Mouse (Mus musculus) heart, embryonic 10.5 days (tissue): ENCODE measurements around the gene Klhl10. TPM values are rescaled to one million over a fixed set of nuclear protein-coding genes. Genes with fewer than 3 reads are reported as not detected.

Experiments used
- DNase-seq: peaks from one replicate; pipeline ENCODE4 v3.0.0-alpha.2; 2017; ENCODE audit warnings: low spot score
- H3K27ac ChIP-seq: fragments of 300-500 bp; sonication (generic); 2 replicates; pipeline ENCODE4 v1.5.1; 2016; ENCODE audit warnings: mild to moderate bottlenecking
- H3K27me3 ChIP-seq: fragments of 300-500 bp; sonication (generic); 2 replicates; pipeline ENCODE4 v1.6.1; 2016; ENCODE audit warnings: mild to moderate bottlenecking; ENCODE audit not compliant: poor library complexity, insufficient read depth, severe bottlenecking
- H3K36me3 ChIP-seq: fragments of 300-500 bp; sonication (generic); 2 replicates; pipeline ENCODE4 v1.6.1; 2016; ENCODE audit warnings: mild to moderate bottlenecking, moderate library complexity
- H3K4me1 ChIP-seq: fragments of 300-500 bp; sonication (generic); 2 replicates; pipeline ENCODE4 v1.6.1; 2016; ENCODE audit warnings: mild to moderate bottlenecking
- H3K4me3 ChIP-seq: fragments of 300-500 bp; sonication (generic); 2 replicates; pipeline ENCODE4 v1.5.1; 2016; ENCODE audit warnings: mild to moderate bottlenecking, moderate library complexity
- H3K9me3 ChIP-seq: fragments of 300-500 bp; sonication (generic); 2 replicates; pipeline ENCODE4 v1.6.1; 2016; ENCODE audit warnings: mild to moderate bottlenecking, moderate library complexity
- WGBS: fragments of 180-500 bp; shearing (Covaris S2); methylation state at CpG from one replicate; pipeline ENCODE4 v1.1.7; 2016; 5-methylcytosine and 5-hydroxymethylcytosine counted together
- polyA plus RNA-seq: library from polyadenylated mRNA; unstranded; fragments of >200 nt; fragmentation: Nextera tagmentation; extraction: Ambion mirVana; gene quantifications from 2 replicates; pipeline ENCODE4 v1.2.1, GENCODE M21; 2016

Klhl10 gene
- polyA plus RNA-seq, 1 experiment from 2014 or later, result 0.90 TPM

- H3K36me3 ChIP-seq, result peaks cover 35% of the 10 kb centered on the region
- WGBS, result 1% methylated on average over 93 of the region's 93 CpGs
- H3K9me3 ChIP-seq, result no peaks in the 10 kb centered on the region
- peak within 1 kb of the TSS; percentile 94 for H3K27ac ChIP-seq
- peak; percentile 97 for DNase-seq
- peak within 1 kb of the TSS; percentile 70 for H3K4me3 ChIP-seq
- peaks cover 72% of the 10 kb centered on the region for H3K4me1 ChIP-seq
- no peaks in the 10 kb centered on the region for H3K27me3 ChIP-seq
Observed at GRCm38 (mm10) chr11:100414021-100414913, 27.4 kb upstream of the Klhl10 start, which contains the start of gene P3h4. TSS of gene P3h4 (minus strand) at chr11:100414836.

GRCm38 (mm10) chr11:100414914-100415822, 26.5 kb upstream of the Klhl10 start, which contains the start of gene Fkbp10:
TSS of gene Fkbp10 (plus strand) at chr11:100415697.
- WGBS, result under 1% methylated on average over 31 of the region's 31 CpGs
- H3K9me3 ChIP-seq, result no peaks in the 10 kb centered on the region
- no peaks in the 10 kb centered on the region for H3K27me3 ChIP-seq
- peak; percentile 91 for DNase-seq
- H3K4me1 ChIP-seq, result peaks cover 65% of the 10 kb centered on the region
- H3K36me3 ChIP-seq, result peaks cover 28% of the 10 kb centered on the region
- peak within 1 kb of the TSS; percentile 94 for H3K27ac ChIP-seq
- H3K4me3 ChIP-seq, result peak within 1 kb of the TSS; percentile 70

- Histone ChIP-seq H3K36me3 (peaks cover 52% of the 10 kb centered on the region), H3K27me3 (no peaks in the 10 kb centered on the region)
Observed at GRCm38 (mm10) chr11:100421537-100421936, 20.2 kb upstream of the Klhl10 start.

GRCm38 (mm10) chr11:100423836-100424235, 17.9 kb upstream of the Klhl10 start:
- no peak overlapping the region for H3K4me3 ChIP-seq
- H3K27me3 ChIP-seq, result no peaks in the 10 kb centered on the region
- peaks cover 15% of the 10 kb centered on the region for H3K4me1 ChIP-seq
- H3K36me3 ChIP-seq, result peaks cover 52% of the 10 kb centered on the region
- no peak overlapping the region for H3K27ac ChIP-seq
- H3K9me3 ChIP-seq, result no peaks in the 10 kb centered on the region
- 93% methylated on average over 7 of the region's 7 CpGs for WGBS
- no peak for DNase-seq

More at GRCm38 (mm10) chr11:100421537-100421936, 20.2 kb upstream of the Klhl10 start:
- Histone ChIP-seq H3K27ac (no peak overlapping the region), H3K4me1 (peaks cover 19% of the 10 kb centered on the region), H3K9me3 (no peaks in the 10 kb centered on the region), H3K4me3 (no peak overlapping the region)
- 86% methylated on average over 8 of the region's 8 CpGs for WGBS
- DNase-seq, result no peak

GRCm38 (mm10) chr11:100425851-100426250, 15.9 kb upstream of the Klhl10 start:
- no peak overlapping the region for H3K4me3 ChIP-seq
- peak; percentile 90 for DNase-seq
- H3K27me3 ChIP-seq, result no peaks in the 10 kb centered on the region
- H3K4me1 ChIP-seq, result peaks cover 34% of the 10 kb centered on the region
- 12% methylated on average over 7 of the region's 7 CpGs for WGBS
- H3K27ac ChIP-seq, result peak overlapping the region; percentile 23; the same call in 1 of the 2 replicates
- peaks cover 59% of the 10 kb centered on the region for H3K36me3 ChIP-seq
- no peaks in the 10 kb centered on the region for H3K9me3 ChIP-seq

GRCm38 (mm10) chr11:100426820-100427219, 14.9 kb upstream of the Klhl10 start:
- Histone ChIP-seq H3K27ac (no peak overlapping the region), H3K9me3 (no peaks in the 10 kb centered on the region), H3K27me3 (no peaks in the 10 kb centered on the region), H3K4me3 (no peak overlapping the region), H3K4me1 (peaks cover 41% of the 10 kb centered on the region), H3K36me3 (peaks cover 56% of the 10 kb centered on the region)
- WGBS, result 85% methylated on average over 3 of the region's 3 CpGs
- DNase-seq, result no peak

GRCm38 (mm10) chr11:100428612-100429199, 13.0 kb upstream of the Klhl10 start:
- no peak for DNase-seq
- Histone ChIP-seq H3K36me3 (peaks cover 49% of the 10 kb centered on the region), H3K27ac (peak overlapping the region; percentile 57; the same call in 1 of the 2 replicates), H3K9me3 (no peaks in the 10 kb centered on the region), H3K27me3 (no peaks in the 10 kb centered on the region), H3K4me1 (peaks cover 46% of the 10 kb centered on the region), H3K4me3 (no peak overlapping the region)
- 59% methylated on average over 9 of the region's 9 CpGs for WGBS

GRCm38 (mm10) chr11:100430052-100430451, 11.7 kb upstream of the Klhl10 start:
- H3K9me3 ChIP-seq, result no peaks in the 10 kb centered on the region
- H3K27me3 ChIP-seq, result no peaks in the 10 kb centered on the region
- H3K27ac ChIP-seq, result peak overlapping the region; percentile 65
- peaks cover 46% of the 10 kb centered on the region for H3K4me1 ChIP-seq
- no peak for DNase-seq
- WGBS, result 58% methylated on average over 7 of the region's 7 CpGs
- 0 out of 2 replicates have a peak overlapping the region, but pooled peaks have one; percentile 22 for H3K4me3 ChIP-seq
- H3K36me3 ChIP-seq, result peaks cover 47% of the 10 kb centered on the region

- H3K27me3 ChIP-seq, result no peaks in the 10 kb centered on the region
- peaks cover 36% of the 10 kb centered on the region for H3K4me1 ChIP-seq
- WGBS, result 69% methylated on average over 5 of the region's 5 CpGs
- no peaks in the 10 kb centered on the region for H3K9me3 ChIP-seq
- no peak overlapping the region for H3K4me3 ChIP-seq
- H3K36me3 ChIP-seq, result peaks cover 66% of the 10 kb centered on the region
- no peak overlapping the region for H3K27ac ChIP-seq
- DNase-seq, result no peak
Observed at GRCm38 (mm10) chr11:100432002-100432401, 9.7 kb upstream of the Klhl10 start.

- H3K27ac ChIP-seq, result no peak overlapping the region
- peaks cover 68% of the 10 kb centered on the region for H3K36me3 ChIP-seq
- DNase-seq, result no peak
- no peaks in the 10 kb centered on the region for H3K27me3 ChIP-seq
- no peak overlapping the region for H3K4me3 ChIP-seq
- H3K9me3 ChIP-seq, result no peaks in the 10 kb centered on the region
- H3K4me1 ChIP-seq, result peaks cover 28% of the 10 kb centered on the region
- WGBS, result 83% methylated on average over 9 of the region's 9 CpGs
Observed at GRCm38 (mm10) chr11:100435678-100436246, 6.0 kb upstream of the Klhl10 start.

GRCm38 (mm10) chr11:100437901-100438300, 3.8 kb upstream of the Klhl10 start:
- DNase-seq, result no peak
- no peak overlapping the region for H3K27ac ChIP-seq
- no peak overlapping the region for H3K4me3 ChIP-seq
- H3K9me3 ChIP-seq, result no peaks in the 10 kb centered on the region
- 95% methylated on average over 1 of the region's 1 CpGs for WGBS
- H3K27me3 ChIP-seq, result no peaks in the 10 kb centered on the region
- H3K36me3 ChIP-seq, result peaks cover 56% of the 10 kb centered on the region
- peaks cover 25% of the 10 kb centered on the region; the same call in 1 of the 2 replicates for H3K4me1 ChIP-seq
